In genomic region chr12:85219236-85219904, GRCm38 (mm10) we compare ENCODE assay signal across 8 mouse cellular contexts. TPM values are rescaled to one million over a fixed set of nuclear protein-coding genes. Genes with fewer than 3 reads are reported as not detected.
A peak's percentile ranks its signal among the peaks of the same experiment; 100 is the strongest.
DNase-seq lines count a peak whose midpoint lies in the region; ATAC-seq and TF ChIP-seq lines count a peak whose summit lies in the region.

Gene Eif2b2 (plus strand): TSS chr12:85219481.

- TF ChIP-seq EP300 in liver, embryonic 14.5 days (IDR thresholded peaks at IDR 0.05; ENCODE audit: low read depth): no peak
- TF ChIP-seq EP300 in stomach, postnatal 0 days (optimal IDR thresholded peaks at IDR 0.05): no peak

- H3K27me3 ChIP-seq in forebrain, embryonic 10.5 days (ENCODE audit: poor library complexity, severe bottlenecking): no peaks in the 10 kb centered on the region
- no peaks in the 10 kb centered on the region for H3K27me3 ChIP-seq in heart, embryonic 15.5 days
- no peaks in the 10 kb centered on the region for H3K27me3 ChIP-seq in liver, embryonic 14.5 days (ENCODE audit: control insufficient read depth, insufficient read depth, low read length)
- no peaks in the 10 kb centered on the region for H3K27me3 ChIP-seq in neural tube, embryonic 11.5 days (ENCODE audit: control insufficient read depth, insufficient read depth, low read length)
- H3K27me3 ChIP-seq in stomach, postnatal 0 days (ENCODE audit: control insufficient read depth, insufficient read depth, low read length): no peaks in the 10 kb centered on the region

- H3K4me1 ChIP-seq in forebrain, embryonic 10.5 days: peaks cover 27% of the 10 kb centered on the region
- H3K4me1 ChIP-seq in heart, embryonic 15.5 days (replicated peaks): peaks cover 20% of the 10 kb centered on the region
- H3K4me1 ChIP-seq in liver, embryonic 14.5 days (replicated peaks; ENCODE audit: control insufficient read depth in 2 of 2, insufficient read depth in 2 of 2, low read length in 1 of 2): peaks cover 4 to 13% of the 10 kb centered on the region in 2 experiments
- H3K4me1 ChIP-seq in neural tube, embryonic 11.5 days (ENCODE audit: control insufficient read depth, insufficient read depth, low read length): peaks cover 11% of the 10 kb centered on the region
- H3K4me1 ChIP-seq in stomach, postnatal 0 days (replicated peaks; ENCODE audit: control insufficient read depth, insufficient read depth): 0 out of 2 replicates have a peak, but pooled peaks cover 2% of the 10 kb centered on the region

- TF ChIP-seq CTCF in liver, embryonic 14.5 days (IDR thresholded peaks at IDR 0.05; ENCODE audit: low read depth): no peak
- no peak for TF ChIP-seq CTCF in stomach, postnatal 0 days (IDR thresholded peaks at IDR 0.05; ENCODE audit: low read depth)

- DNase-seq in c-Kit-negative CD71-positive TER-119-positive erythroid progenitor cells, embryonic 14.5 days (ENCODE audit: low read depth, low spot score): peak; percentile 94
- peak; percentile 99 for DNase-seq in forebrain, embryonic 10.5 days (ENCODE audit: extremely low spot score, low spot score)
- DNase-seq in kidney, postnatal 25 days: peak; percentile 98 to 99
- DNase-seq in liver, embryonic 14.5 days (ENCODE audit: low read depth in 3 of 3, low spot score in 3 of 3): peak; percentile 95 to 96 (median 96)
- DNase-seq in neural tube, embryonic 11.5 days (ENCODE audit: low spot score): peak; percentile 98
- DNase-seq in stomach, postnatal 0 days (ENCODE audit: low spot score): peak; percentile 99

- peaks cover 37% of the 10 kb centered on the region for H3K36me3 ChIP-seq in forebrain, embryonic 10.5 days (replicated peaks)
- H3K36me3 ChIP-seq in heart, embryonic 15.5 days: peaks cover 32% of the 10 kb centered on the region
- peaks cover 12% of the 10 kb centered on the region for H3K36me3 ChIP-seq in liver, embryonic 14.5 days (replicated peaks; ENCODE audit: control insufficient read depth, insufficient read depth, low read depth)
- peaks cover 10% of the 10 kb centered on the region for H3K36me3 ChIP-seq in neural tube, embryonic 11.5 days (ENCODE audit: control insufficient read depth, insufficient read depth, low read length)
- H3K36me3 ChIP-seq in stomach, postnatal 0 days (ENCODE audit: control insufficient read depth, insufficient read depth, low read length): peaks cover 7% of the 10 kb centered on the region

- under 1% methylated on average over 54 of the region's 54 CpGs for WGBS in forebrain, embryonic 10.5 days
- WGBS in heart, embryonic 15.5 days: under 1% methylated on average over 54 of the region's 54 CpGs
- under 1% methylated on average over 54 of the region's 54 CpGs for WGBS in liver, embryonic 14.5 days (ENCODE audit: insufficient replicate concordance)
- WGBS in neural tube, embryonic 11.5 days: under 1% methylated on average over 51 of the region's 54 CpGs
- under 1% methylated on average over 54 of the region's 54 CpGs for WGBS in stomach, postnatal 0 days

- peak within 1 kb of the TSS; percentile 90 for H3K4me2 ChIP-seq in heart, embryonic 15.5 days
- peak within 1 kb of the TSS; percentile 68 for H3K4me2 ChIP-seq in liver, embryonic 14.5 days (ENCODE audit: low read depth)
- peak within 1 kb of the TSS; percentile 93 for H3K4me2 ChIP-seq in neural tube, embryonic 11.5 days (ENCODE audit: low read depth)
- H3K4me2 ChIP-seq in stomach, postnatal 0 days (replicated peaks; ENCODE audit: low read depth): peak within 1 kb of the TSS; percentile 88

- H3K9ac ChIP-seq in heart, embryonic 15.5 days: peak within 1 kb of the TSS; percentile 76
- peak within 1 kb of the TSS; percentile 75 for H3K9ac ChIP-seq in liver, embryonic 14.5 days (replicated peaks)
- peak within 1 kb of the TSS; percentile 70 for H3K9ac ChIP-seq in neural tube, embryonic 11.5 days (ENCODE audit: low read length)
- H3K9ac ChIP-seq in stomach, postnatal 0 days (ENCODE audit: low read length): peak within 1 kb of the TSS; percentile 81

- H3K4me3 ChIP-seq in forebrain, embryonic 10.5 days: peak within 1 kb of the TSS; percentile 87
- H3K4me3 ChIP-seq in heart, embryonic 15.5 days: peak within 1 kb of the TSS; percentile 90
- H3K4me3 ChIP-seq in liver, embryonic 14.5 days (ENCODE audit: insufficient read depth in 1 of 2, low read depth in 2 of 2, low read length in 2 of 2): peak within 1 kb of the TSS; percentile 82 to 87
- peak within 1 kb of the TSS; percentile 91 for H3K4me3 ChIP-seq in neural tube, embryonic 11.5 days (ENCODE audit: low read depth, low read length)
- H3K4me3 ChIP-seq in stomach, postnatal 0 days (ENCODE audit: low read depth, low read length): peak within 1 kb of the TSS; percentile 76

- H3K9me3 ChIP-seq in forebrain, embryonic 10.5 days: no peaks in the 10 kb centered on the region
- H3K9me3 ChIP-seq in heart, embryonic 15.5 days (replicated peaks): no peaks in the 10 kb centered on the region
- no peaks in the 10 kb centered on the region for H3K9me3 ChIP-seq in liver, embryonic 14.5 days (ENCODE audit: control insufficient read depth, low read length)
- no peaks in the 10 kb centered on the region for H3K9me3 ChIP-seq in neural tube, embryonic 11.5 days (ENCODE audit: control insufficient read depth, low read length)
- no peaks in the 10 kb centered on the region for H3K9me3 ChIP-seq in stomach, postnatal 0 days (ENCODE audit: control insufficient read depth, low read length)

- ATAC-seq in CD4-positive, CD25-positive, alpha-beta regulatory T cell, adult 4 months: peak; percentile 100
- ATAC-seq in heart, embryonic 15.5 days (replicated peaks; ENCODE audit: insufficient number of reproducible peaks, insufficient read depth, low FRiP score, low read depth): peak; percentile 100
- peak; percentile 100 for ATAC-seq in liver, embryonic 14.5 days (ENCODE audit: insufficient read depth)
- peak; percentile 100 for ATAC-seq in neural tube, embryonic 11.5 days (ENCODE audit: insufficient read depth, low FRiP score, low TSS enrichment)
- peak; percentile 100 for ATAC-seq in stomach, postnatal 0 days (ENCODE audit: low FRiP score, low TSS enrichment)

- peak within 1 kb of the TSS; percentile 85 for H3K27ac ChIP-seq in forebrain, embryonic 10.5 days
- H3K27ac ChIP-seq in heart, embryonic 15.5 days: peak within 1 kb of the TSS; percentile 78
- peak within 1 kb of the TSS; percentile 13 for H3K27ac ChIP-seq in liver, embryonic 14.5 days
- peak within 1 kb of the TSS; percentile 46 for H3K27ac ChIP-seq in neural tube, embryonic 11.5 days (ENCODE audit: low read depth, low read length)
- H3K27ac ChIP-seq in stomach, postnatal 0 days (replicated peaks): peak within 1 kb of the TSS; percentile 75

RNA-seq across cellular contexts. Expression of gene Eif2b2, which starts in this region (rescaled TPM):
- 10 to 100 TPM; 67.3 to 94.7 TPM for polyA plus RNA-seq in CD4-positive, CD25-positive, alpha-beta regulatory T cell, adult 4 months (2017; shearing (Covaris generic))
- 123 and 129 TPM in 2 replicates for polyA plus RNA-seq in forebrain, embryonic 10.5 days (2016; fragmentation: Nextera tagmentation; extraction: Ambion mirVana)
- 50.1 and 62.3 TPM in 2 replicates for polyA plus RNA-seq in heart, embryonic 15.5 days (2015; fragmentation: Nextera tagmentation; extraction: Ambion mirVana)
- polyA plus RNA-seq in liver, embryonic 14.5 days (2012; rRNA removed): 38.3 and 47.8 TPM in 2 replicates
- polyA plus RNA-seq in liver, embryonic 14.5 days (2014; fragmentation: Nextera tagmentation; extraction: Ambion mirVana): 39.9 and 49.4 TPM in 2 replicates
- polyA plus RNA-seq in neural tube, embryonic 11.5 days (2014; fragmentation: Nextera tagmentation; extraction: Ambion mirVana): 104 and 111 TPM in 2 replicates
- polyA plus RNA-seq in stomach, postnatal 0 days (2015; fragmentation: Nextera tagmentation; extraction: Ambion mirVana): 50.8 and 58.7 TPM in 2 replicates

Comparison
In these comparisons a context has a peak if more than half of its experiments do, and no peak if none do; other contexts are left out.
1. Peak in every context shown above with its lines: DNase-seq, ATAC-seq, H3K4me3 ChIP-seq and H3K27ac ChIP-seq.
2. H3K27ac ChIP-seq: peak in every context shown above with its lines; median percentile 85 in forebrain, embryonic 10.5 days; 78 in heart, embryonic 15.5 days; 75 in stomach, postnatal 0 days; 46 in neural tube, embryonic 11.5 days; 13 in liver, embryonic 14.5 days.